Mouse (Mus musculus) MEL (cell line): ENCODE data around the gene Esrra.

Source experiments
- BHLHE40 ChIP-seq: IDR thresholded peaks from 2 replicates; pipeline ENCODE4 v1.6.1; 2012; ENCODE audit warnings: low read depth, mild to moderate bottlenecking, inconsistent platforms, low read length, improper control_type of control experiment, borderline replicate concordance
- CHD2 ChIP-seq: IDR thresholded peaks from 2 replicates; pipeline ENCODE4 v1.6.1; 2011; ENCODE audit warnings: low read length, improper control_type of control experiment
- CTCF ChIP-seq, 3 experiments: IDR thresholded peaks in 2 of 3; conservative IDR thresholded peaks in 1 of 3; 2 replicates each; pipeline ENCODE4 v1.5.1; 2011 to 2012; ENCODE audit warnings: low read length in 3 of 3, low read depth in 2 of 3, mild to moderate bottlenecking in 2 of 3, improper control_type of control experiment in 1 of 3, inconsistent platforms in 1 of 3, mixed read lengths in 1 of 3, moderate library complexity in 1 of 3; ENCODE audit not compliant: control insufficient read depth in 1 of 3, insufficient read depth in 1 of 3, poor library complexity in 1 of 3, severe bottlenecking in 1 of 3
- E2F4 ChIP-seq: IDR thresholded peaks from 2 replicates; pipeline ENCODE4 v1.6.1; 2011; ENCODE audit warnings: low read depth, low read length, improper control_type of control experiment, borderline replicate concordance
- MXI1 ChIP-seq: IDR thresholded peaks from 2 replicates; pipeline ENCODE4 v1.6.1; 2011; ENCODE audit warnings: mild to moderate bottlenecking, low read depth, low read length, improper control_type of control experiment
- POLR2A ChIP-seq, 2 experiments: IDR thresholded peaks; 2 replicates each; pipeline ENCODE4 v1.6.1; 2011 to 2012; ENCODE audit warnings: low read length in 2 of 2, mild to moderate bottlenecking in 2 of 2, control low read depth in 1 of 2, improper control_type of control experiment in 1 of 2, low read depth in 1 of 2, moderate library complexity in 1 of 2; ENCODE audit not compliant: control insufficient read depth in 1 of 2, insufficient read depth in 1 of 2, poor library complexity in 1 of 2
- RCOR1 ChIP-seq: IDR thresholded peaks from 2 replicates; pipeline ENCODE4 v1.6.1; 2012; ENCODE audit warnings: low read depth, mild to moderate bottlenecking, inconsistent platforms, low read length, improper control_type of control experiment
- SIN3A ChIP-seq: IDR thresholded peaks from 2 replicates; pipeline ENCODE4 v1.6.1; 2012; ENCODE audit warnings: low read length, improper control_type of control experiment, inconsistent platforms
- TAL1 ChIP-seq: IDR thresholded peaks from 2 replicates; pipeline ENCODE4 v1.6.1; 2012; ENCODE audit warnings: mild to moderate bottlenecking, inconsistent platforms, low read length, moderate library complexity, mixed read lengths
- TCF12 ChIP-seq: IDR thresholded peaks from 2 replicates; pipeline ENCODE4 v1.6.1; 2014; ENCODE audit warnings: low read depth, mild to moderate bottlenecking, inconsistent platforms, low read length, improper control_type of control experiment, moderate library complexity
- USF1 ChIP-seq: IDR thresholded peaks from 2 replicates; pipeline ENCODE4 v1.6.1; 2014; ENCODE audit warnings: low read depth, mild to moderate bottlenecking, inconsistent platforms, low read length, improper control_type of control experiment, moderate library complexity

- TF ChIP-seq USF1 (no peak), POLR2A (IDR thresholded peaks at IDR 0.05; ENCODE audit: control insufficient read depth in 1 of 2, insufficient read depth in 1 of 2, low read depth in 1 of 2, low read length in 2 of 2, poor library complexity in 1 of 2) (no peak), SIN3A (no peak), BHLHE40 (no peak), TCF12 (no peak), CTCF (IDR thresholded peaks at IDR 0.05 in 2 of 3, conservative IDR thresholded peaks at IDR 0.05 in 1 of 3; ENCODE audit: control insufficient read depth in 1 of 3, insufficient read depth in 1 of 3, low read depth in 2 of 3, low read length in 3 of 3, poor library complexity in 1 of 3, severe bottlenecking in 1 of 3) (no peak), E2F4 (no peak), TAL1 (no peak), MXI1 (no peak), CHD2 (no peak), RCOR1 (no peak)
These were observed 26.6 kb upstream of the Esrra start for GRCm38 (mm10) chr19:6948186-6948585.
